Mouse (Mus musculus): Measurements from ENCODE around the gene Plxnb2. TPM values are rescaled to one million over a fixed set of nuclear protein-coding genes. Genes with fewer than 3 reads are reported as not detected.

The Plxnb2 gene
- polyA plus RNA-seq, 1 experiment from 2014 or later: 101 TPM

- DNase-seq (ENCODE audit: low spot score) (no peak), ATAC-seq (no peak)
- Histone ChIP-seq H3K4me1 (ENCODE audit: control insufficient read depth, insufficient read depth, low read length) (peaks cover 44% of the 10 kb centered on the region), H3K9ac (ENCODE audit: low read length) (no peak overlapping the region), H3K4me2 (ENCODE audit: low read length) (no peak overlapping the region), H3K27ac (ENCODE audit: low read depth, low read length) (no peak overlapping the region; the same call in 1 of the 2 replicates), H3K27me3 (replicated peaks; ENCODE audit: control insufficient read depth, insufficient read depth, low read length) (no peaks in the 10 kb centered on the region), H3K4me3 (ENCODE audit: low read depth, low read length) (no peak overlapping the region), H3K36me3 (ENCODE audit: control insufficient read depth, insufficient read depth, low read length) (peaks cover 26% of the 10 kb centered on the region), H3K9me3 (replicated peaks; ENCODE audit: control insufficient read depth, low read length) (no peaks in the 10 kb centered on the region)
- WGBS: 68% methylated on average over 5 of the region's 5 CpGs
Observed at GRCm38 (mm10) chr15:89182842-89183241, 2.3 kb upstream of the Plxnb2 start.

- Histone ChIP-seq H3K4me3 (ENCODE audit: low read depth, low read length) (no peak overlapping the region), H3K9me3 (replicated peaks; ENCODE audit: control insufficient read depth, low read length) (no peaks in the 10 kb centered on the region), H3K4me1 (ENCODE audit: control insufficient read depth, insufficient read depth, low read length) (peaks cover 49% of the 10 kb centered on the region), H3K9ac (ENCODE audit: low read length) (no peak overlapping the region), H3K4me2 (ENCODE audit: low read length) (no peak overlapping the region), H3K27me3 (replicated peaks; ENCODE audit: control insufficient read depth, insufficient read depth, low read length) (no peaks in the 10 kb centered on the region), H3K27ac (ENCODE audit: low read depth, low read length) (no peak overlapping the region; the same call in 1 of the 2 replicates), H3K36me3 (ENCODE audit: control insufficient read depth, insufficient read depth, low read length) (peaks cover 24% of the 10 kb centered on the region)
- ATAC-seq (no peak), DNase-seq (ENCODE audit: low spot score) (peak; percentile 42)
- WGBS: 49% methylated on average over 6 of the region's 6 CpGs
Observed at GRCm38 (mm10) chr15:89182328-89182741, 1.7 kb upstream of the Plxnb2 start.

GRCm38 (mm10) chr15:89181561-89182270 is 1.1 kb upstream of the Plxnb2 start:
- Histone ChIP-seq H3K9ac (ENCODE audit: low read length) (no peak overlapping the region), H3K36me3 (ENCODE audit: control insufficient read depth, insufficient read depth, low read length) (peaks cover 18% of the 10 kb centered on the region), H3K4me1 (ENCODE audit: control insufficient read depth, insufficient read depth, low read length) (peaks cover 55% of the 10 kb centered on the region), H3K4me2 (ENCODE audit: low read length) (peak overlapping the region; percentile 67), H3K27me3 (replicated peaks; ENCODE audit: control insufficient read depth, insufficient read depth, low read length) (no peaks in the 10 kb centered on the region), H3K9me3 (replicated peaks; ENCODE audit: control insufficient read depth, low read length) (no peaks in the 10 kb centered on the region), H3K27ac (ENCODE audit: low read depth, low read length) (no peak overlapping the region), H3K4me3 (ENCODE audit: low read depth, low read length) (no peak overlapping the region; the same call in 1 of the 2 replicates)
- 80% methylated on average over 10 of the region's 10 CpGs for WGBS
- DNase-seq (ENCODE audit: low spot score) (no peak), ATAC-seq (no peak)

GRCm38 (mm10) chr15:89180081-89180541 is 477 bp downstream of the Plxnb2 start:
- peaks cover 5% of the 10 kb centered on the region; the same call in 1 of the 2 replicates for H3K36me3 ChIP-seq (ENCODE audit: control insufficient read depth, insufficient read depth, low read length)
- peak overlapping the region; percentile 86 for H3K4me3 ChIP-seq (ENCODE audit: low read depth, low read length)
- H3K4me2 ChIP-seq (ENCODE audit: low read length): peak overlapping the region; percentile 67
- H3K9ac ChIP-seq (ENCODE audit: low read length): peak overlapping the region; percentile 98
- no peaks in the 10 kb centered on the region for H3K27me3 ChIP-seq (replicated peaks; ENCODE audit: control insufficient read depth, insufficient read depth, low read length)
- no peaks in the 10 kb centered on the region for H3K9me3 ChIP-seq (replicated peaks; ENCODE audit: control insufficient read depth, low read length)
- under 1% methylated on average over 20 of the region's 26 CpGs for WGBS
- ATAC-seq: peak; percentile 16
- peak overlapping the region; percentile 95 for H3K27ac ChIP-seq (ENCODE audit: low read depth, low read length)
- peaks cover 69% of the 10 kb centered on the region for H3K4me1 ChIP-seq (ENCODE audit: control insufficient read depth, insufficient read depth, low read length)
- no peak for DNase-seq (ENCODE audit: low spot score)

GRCm38 (mm10) chr15:89179630-89179964 is 991 bp downstream of the Plxnb2 start:
- DNase-seq (ENCODE audit: low spot score): no peak
- Histone ChIP-seq H3K4me3 (ENCODE audit: low read depth, low read length) (peak overlapping the region; percentile 86), H3K4me1 (ENCODE audit: control insufficient read depth, insufficient read depth, low read length) (peaks cover 72% of the 10 kb centered on the region), H3K9ac (ENCODE audit: low read length) (peak overlapping the region; percentile 98), H3K27me3 (replicated peaks; ENCODE audit: control insufficient read depth, insufficient read depth, low read length) (no peaks in the 10 kb centered on the region), H3K27ac (ENCODE audit: low read depth, low read length) (peak overlapping the region; percentile 95), H3K4me2 (ENCODE audit: low read length) (peak overlapping the region; percentile 67), H3K36me3 (ENCODE audit: control insufficient read depth, insufficient read depth, low read length) (0 out of 2 replicates have a peak, but pooled peaks cover 2% of the 10 kb centered on the region), H3K9me3 (replicated peaks; ENCODE audit: control insufficient read depth, low read length) (no peaks in the 10 kb centered on the region)
- no peak for ATAC-seq
- WGBS: under 1% methylated on average over 6 of the region's 6 CpGs

GRCm38 (mm10) chr15:89178954-89179629 is 1.5 kb downstream of the Plxnb2 start:
- WGBS: 3% methylated on average over 16 of the region's 16 CpGs
- DNase-seq (ENCODE audit: low spot score): peak; percentile 72

GRCm38 (mm10) chr15:89178260-89178860 is 2.2 kb downstream of the Plxnb2 start:
- peak overlapping the region; percentile 67 for H3K4me2 ChIP-seq (ENCODE audit: low read length)
- WGBS: 63% methylated on average over 7 of the region's 7 CpGs
- peak overlapping the region; percentile 98 for H3K9ac ChIP-seq (ENCODE audit: low read length)
- no peaks in the 10 kb centered on the region for H3K9me3 ChIP-seq (replicated peaks; ENCODE audit: control insufficient read depth, low read length)
- no peaks in the 10 kb centered on the region for H3K27me3 ChIP-seq (replicated peaks; ENCODE audit: control insufficient read depth, insufficient read depth, low read length)
- no peaks in the 10 kb centered on the region for H3K36me3 ChIP-seq (ENCODE audit: control insufficient read depth, insufficient read depth, low read length)
- H3K27ac ChIP-seq (ENCODE audit: low read depth, low read length): peak overlapping the region; percentile 95; the same call in 1 of the 2 replicates
- peaks cover 78% of the 10 kb centered on the region for H3K4me1 ChIP-seq (ENCODE audit: control insufficient read depth, insufficient read depth, low read length)
- DNase-seq (ENCODE audit: low spot score) (peak; percentile 38), ATAC-seq (no peak)
- H3K4me3 ChIP-seq (ENCODE audit: low read depth, low read length): peak overlapping the region; percentile 86

More at GRCm38 (mm10) chr15:89178954-89179629, 1.5 kb downstream of the Plxnb2 start:
- no peaks in the 10 kb centered on the region for H3K9me3 ChIP-seq (replicated peaks; ENCODE audit: control insufficient read depth, low read length)
- no peaks in the 10 kb centered on the region for H3K36me3 ChIP-seq (ENCODE audit: control insufficient read depth, insufficient read depth, low read length)
- H3K4me2 ChIP-seq (ENCODE audit: low read length): peak overlapping the region; percentile 67
- no peaks in the 10 kb centered on the region for H3K27me3 ChIP-seq (replicated peaks; ENCODE audit: control insufficient read depth, insufficient read depth, low read length)
- 0 out of 2 replicates have a peak, but pooled peaks have one; percentile 8 for ATAC-seq
- H3K27ac ChIP-seq (ENCODE audit: low read depth, low read length): peak overlapping the region; percentile 95; the same call in 1 of the 2 replicates
- peak overlapping the region; percentile 86 for H3K4me3 ChIP-seq (ENCODE audit: low read depth, low read length)
- H3K4me1 ChIP-seq (ENCODE audit: control insufficient read depth, insufficient read depth, low read length): peaks cover 72% of the 10 kb centered on the region
- H3K9ac ChIP-seq (ENCODE audit: low read length): peak overlapping the region; percentile 98

- Histone ChIP-seq H3K4me3 (ENCODE audit: low read depth, low read length) (no peak overlapping the region; the same call in 1 of the 2 replicates), H3K27ac (ENCODE audit: low read depth, low read length) (peak overlapping the region; percentile 3; the same call in 1 of the 2 replicates), H3K36me3 (ENCODE audit: control insufficient read depth, insufficient read depth, low read length) (no peaks in the 10 kb centered on the region), H3K27me3 (replicated peaks; ENCODE audit: control insufficient read depth, insufficient read depth, low read length) (no peaks in the 10 kb centered on the region), H3K4me2 (ENCODE audit: low read length) (peak overlapping the region; percentile 67), H3K4me1 (ENCODE audit: control insufficient read depth, insufficient read depth, low read length) (peaks cover 75% of the 10 kb centered on the region), H3K9me3 (replicated peaks; ENCODE audit: control insufficient read depth, low read length) (no peaks in the 10 kb centered on the region), H3K9ac (ENCODE audit: low read length) (no peak overlapping the region; the same call in 1 of the 2 replicates)
- ATAC-seq (no peak), DNase-seq (ENCODE audit: low spot score) (no peak)
- 82% methylated on average over 4 of the region's 4 CpGs for WGBS
Observed at GRCm38 (mm10) chr15:89177576-89178259, 2.9 kb downstream of the Plxnb2 start.
